Mouse (Mus musculus): ENCODE results near the gene Chmp2a.

- TF ChIP-seq CTCF (IDR thresholded peaks at IDR 0.05; ENCODE audit: control insufficient read depth, insufficient read depth, low read length) (no peak), POLR2A (IDR thresholded peaks at IDR 0.05; ENCODE audit: borderline replicate concordance, control insufficient read depth, low read depth, low read length) (no peak)
Measured at GRCm38 (mm10) chr7:13006531-13006930, 28.1 kb downstream of the Chmp2a start.

Data from bone marrow, adult 2 months (tissue).